Mouse (Mus musculus): Measurements from ENCODE around the gene Cyp4f39. TPM values are rescaled to one million over a fixed set of nuclear protein-coding genes. Genes with fewer than 3 reads are reported as not detected.
"Not testable (repeated sequence)": the region's sequence is repeated elsewhere in the genome, so short reads cannot be mapped to it uniquely, and the experiment has no call there.

Gene Cyp4f39
- total RNA-seq, 2 experiments from 2014 or later: not detected

GRCm38 (mm10) chr17:32468494-32468893 is 16.0 kb downstream of the Cyp4f39 start:
- ATAC-seq (replicated peaks; ENCODE audit: low FRiP score, poor library complexity, severe bottlenecking): no peak

GRCm38 (mm10) chr17:32470795-32471194 is 18.3 kb downstream of the Cyp4f39 start:
- no peak for ATAC-seq (replicated peaks; ENCODE audit: low FRiP score, poor library complexity, severe bottlenecking)

GRCm38 (mm10) chr17:32472176-32472575 is 19.7 kb downstream of the Cyp4f39 start:
- ATAC-seq (replicated peaks; ENCODE audit: low FRiP score, poor library complexity, severe bottlenecking): no peak

GRCm38 (mm10) chr17:32474954-32475560 is 22.5 kb downstream of the Cyp4f39 start:
- ATAC-seq (replicated peaks; ENCODE audit: low FRiP score, poor library complexity, severe bottlenecking): no peak

GRCm38 (mm10) chr17:32477204-32477603 is 24.7 kb downstream of the Cyp4f39 start:
- no peak for ATAC-seq (replicated peaks; ENCODE audit: low FRiP score, poor library complexity, severe bottlenecking)

- no peak for ATAC-seq (replicated peaks; ENCODE audit: low FRiP score, poor library complexity, severe bottlenecking)
Measured at GRCm38 (mm10) chr17:32478727-32479126, 26.2 kb downstream of the Cyp4f39 start.

GRCm38 (mm10) chr17:32479554-32480506 is 27.3 kb downstream of the Cyp4f39 start:
- no peak for ATAC-seq (replicated peaks; ENCODE audit: low FRiP score, poor library complexity, severe bottlenecking)

GRCm38 (mm10) chr17:32481766-32482165 is 29.2 kb downstream of the Cyp4f39 start:
- no peak for ATAC-seq (replicated peaks; ENCODE audit: low FRiP score, poor library complexity, severe bottlenecking)

GRCm38 (mm10) chr17:32483200-32483599 is 30.7 kb downstream of the Cyp4f39 start:
- ATAC-seq (replicated peaks; ENCODE audit: low FRiP score, poor library complexity, severe bottlenecking): peak; percentile 81

GRCm38 (mm10) chr17:32492349-32492980 is 39.9 kb downstream of the Cyp4f39 start:
- peak; percentile 60; the same call in 1 of the 2 replicates for ATAC-seq (replicated peaks; ENCODE audit: low FRiP score, poor library complexity, severe bottlenecking)

- 0 out of 2 replicates have a peak, but pooled peaks have one; percentile 47 for ATAC-seq (replicated peaks; ENCODE audit: low FRiP score, poor library complexity, severe bottlenecking)
Measured at GRCm38 (mm10) chr17:32494601-32495000, 42.1 kb downstream of the Cyp4f39 start.

- not testable (repeated sequence) for ATAC-seq (replicated peaks; ENCODE audit: low FRiP score, poor library complexity, severe bottlenecking)
Measured at GRCm38 (mm10) chr17:32500511-32500910, 48.0 kb downstream of the Cyp4f39 start.

GRCm38 (mm10) chr17:32501051-32501450 is 48.5 kb downstream of the Cyp4f39 start:
- ATAC-seq (replicated peaks; ENCODE audit: low FRiP score, poor library complexity, severe bottlenecking): no peak

- no peak for ATAC-seq (replicated peaks; ENCODE audit: low FRiP score, poor library complexity, severe bottlenecking)
Measured at GRCm38 (mm10) chr17:32503111-32503510, 50.6 kb downstream of the Cyp4f39 start.

- ATAC-seq (replicated peaks; ENCODE audit: low FRiP score, poor library complexity, severe bottlenecking): no peak
Measured at GRCm38 (mm10) chr17:32505851-32506728, 53.6 kb downstream of the Cyp4f39 start, which contains the start of gene Cyp4f17. Gene Cyp4f17, plus strand, starts transcription at chr17:32506050.

GRCm38 (mm10) chr17:32506729-32507245 is 54.3 kb downstream of the Cyp4f39 start:
- ATAC-seq (replicated peaks; ENCODE audit: low FRiP score, poor library complexity, severe bottlenecking): no peak

- ATAC-seq (replicated peaks; ENCODE audit: low FRiP score, poor library complexity, severe bottlenecking): no peak
Measured at GRCm38 (mm10) chr17:32516126-32516525, 63.6 kb downstream of the Cyp4f39 start.

- ATAC-seq (replicated peaks; ENCODE audit: low FRiP score, poor library complexity, severe bottlenecking): no peak
Measured at GRCm38 (mm10) chr17:32521981-32522380, 69.5 kb downstream of the Cyp4f39 start.

GRCm38 (mm10) chr17:32522386-32522785 is 69.9 kb downstream of the Cyp4f39 start:
- no peak for ATAC-seq (replicated peaks; ENCODE audit: low FRiP score, poor library complexity, severe bottlenecking)
